8 mouse cellular contexts compared by ENCODE assay signal in the genomic region with DNA sequence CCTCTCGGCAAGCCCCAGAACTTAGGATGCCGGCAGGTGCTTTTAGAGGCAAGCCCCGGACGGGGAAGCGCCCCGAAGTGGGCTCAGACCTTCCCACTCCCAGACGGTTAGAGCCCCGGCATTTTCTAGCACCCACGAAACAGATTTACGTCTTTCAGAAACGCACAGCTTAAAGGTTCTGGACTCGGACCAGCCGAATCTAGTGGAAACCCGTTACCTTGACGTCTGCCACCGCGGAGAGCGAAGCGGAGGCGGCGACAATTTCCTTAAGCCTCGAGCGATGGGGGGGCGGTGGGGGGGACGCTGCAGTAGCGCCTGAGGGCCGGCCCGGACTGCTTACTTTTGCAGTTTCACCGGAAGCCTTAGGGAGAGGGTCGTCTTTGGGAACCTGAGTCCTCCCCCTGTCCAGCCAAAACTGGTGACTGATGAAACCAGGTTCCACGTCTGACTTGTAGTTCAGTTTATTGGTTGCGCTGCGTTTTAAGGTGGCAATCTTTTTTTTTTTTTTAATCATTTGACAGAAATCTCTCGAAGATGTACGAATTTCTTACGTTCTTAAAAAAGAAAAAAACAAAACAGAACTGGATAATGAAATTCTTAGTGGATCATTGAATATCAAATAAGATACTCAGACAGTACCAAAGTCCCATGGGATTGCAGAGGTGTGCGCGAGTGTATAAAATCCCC. TPM values are rescaled to one million over a fixed set of nuclear protein-coding genes. Genes with fewer than 3 reads are reported as not detected.
A peak's percentile ranks its signal among the peaks of the same experiment; 100 is the strongest.
DNase-seq lines count a peak whose midpoint lies in the region; ATAC-seq and TF ChIP-seq lines count a peak whose summit lies in the region.

No protein-coding gene starts in this region.

- H3K4me1 ChIP-seq in G1E (ENCODE audit: insufficient read depth, low read depth, low read length) = peaks cover 16% of the 10 kb centered on the region
- peaks cover 4 to 7% of the 10 kb centered on the region in 2 experiments; a peak in 2 of 4 replicates for H3K4me1 ChIP-seq in liver, embryonic 14.5 days (replicated peaks; ENCODE audit: control insufficient read depth in 2 of 2, insufficient read depth in 2 of 2, low read length in 1 of 2)

- no peaks in the 10 kb centered on the region for H3K9me3 ChIP-seq in G1E (replicated peaks)
- H3K9me3 ChIP-seq in liver, embryonic 14.5 days (ENCODE audit: control insufficient read depth, low read length) = no peaks in the 10 kb centered on the region

- no peak overlapping the region for H3K27ac ChIP-seq in liver, embryonic 14.5 days

- ATAC-seq in G1E (ENCODE audit: extremely low read depth, insufficient number of reproducible peaks, low FRiP score, poor library complexity, severe bottlenecking) = peak; percentile 23; the same call in 1 of the 2 replicates
- ATAC-seq in liver, embryonic 14.5 days (ENCODE audit: insufficient read depth) = peak; percentile 25; the same call in 1 of the 2 replicates

- no peaks in the 10 kb centered on the region for H3K36me3 ChIP-seq in G1E (replicated peaks)
- no peaks in the 10 kb centered on the region for H3K36me3 ChIP-seq in liver, embryonic 14.5 days (replicated peaks; ENCODE audit: control insufficient read depth, insufficient read depth, low read depth)

- peak overlapping the region; percentile 86 for H3K4me3 ChIP-seq in G1E (ENCODE audit: low read depth, low read length)
- H3K4me3 ChIP-seq in liver, embryonic 14.5 days (ENCODE audit: insufficient read depth in 1 of 2, low read depth in 2 of 2, low read length in 2 of 2) = peak overlapping the region; percentile 88 to 95

- no peak for TF ChIP-seq CTCF in G1E (IDR thresholded peaks at IDR 0.05; ENCODE audit: low read depth, low read length)
- TF ChIP-seq CTCF in liver, embryonic 14.5 days (IDR thresholded peaks at IDR 0.05; ENCODE audit: low read depth) = no peak

- H3K9ac ChIP-seq in liver, embryonic 14.5 days (replicated peaks) = peak overlapping the region; percentile 95

- DNase-seq in A20 (ENCODE audit: low read depth, low spot score) (peak; percentile 81), G1E (ENCODE audit: low spot score) (peak; percentile 5)
- peak; percentile 67 for DNase-seq in embryo, embryonic 10 days (ENCODE audit: low spot score)
- DNase-seq in heart, adult 9 months (ENCODE audit: low spot score in 2 of 2) = peak; percentile 28 to 36
- DNase-seq in kidney, adult 8-10 months = peak; percentile 23 to 24
- DNase-seq in liver, embryonic 14.5 days (ENCODE audit: low read depth in 3 of 3, low spot score in 3 of 3) = peak in 1 of 3 experiments; percentile 16
- peak; percentile 76 for DNase-seq in naive thymus-derived CD4-positive, alpha-beta T cell, adult 2 months (ENCODE audit: low read depth)
- DNase-seq in yolk sac, embryonic 10.5 days (ENCODE audit: low spot score) = no peak

- peak overlapping the region; percentile 90 for H3K4me2 ChIP-seq in liver, embryonic 14.5 days (ENCODE audit: low read depth)

- 3% methylated on average over 38 of the region's 38 CpGs for WGBS in liver, embryonic 14.5 days (ENCODE audit: insufficient replicate concordance)

- no peak for TF ChIP-seq EP300 in liver, embryonic 14.5 days (IDR thresholded peaks at IDR 0.05; ENCODE audit: low read depth)

- H3K27me3 ChIP-seq in G1E (ENCODE audit: insufficient read depth, low read length) = peaks cover 30% of the 10 kb centered on the region
- H3K27me3 ChIP-seq in liver, embryonic 14.5 days (ENCODE audit: control insufficient read depth, insufficient read depth, low read length) = peaks cover 14% of the 10 kb centered on the region

RNA-seq across cellular contexts. Expression of gene Fndc3a, which starts 0.7 kb away (rescaled TPM):
- total RNA-seq in G1E (2014; fragmentation: Nextera tagmentation) (20.4 and 30.5 TPM in 2 replicates), G1E (2017) (22.6 and 26.7 TPM in 2 replicates)
- 2.1 and 3.2 TPM in 2 replicates for polyA plus RNA-seq in G1E (2012)
- polyA plus RNA-seq in liver, embryonic 14.5 days (2012; rRNA removed) = 4.5 and 5.5 TPM in 2 replicates
- polyA plus RNA-seq in liver, embryonic 14.5 days (2014; fragmentation: Nextera tagmentation; extraction: Ambion mirVana) = 6.8 and 7.1 TPM in 2 replicates
